Mouse (Mus musculus): ENCODE data around the gene Adi1. TPM values are rescaled to one million over a fixed set of nuclear protein-coding genes. Genes with fewer than 3 reads are reported as not detected.

Adi1 gene
- total RNA-seq, 2 experiments from 2014 or later = 32.0 to 36.8 TPM

GRCm38 (mm10) chr12:28690730-28691129, 15.7 kb downstream of the Adi1 start:
- intact Hi-C loops (cut with DNase I) = no loop called here
- no peak for DNase-seq (ENCODE audit: low spot score in 2 of 2)

GRCm38 (mm10) chr12:28693738-28694137, 18.7 kb downstream of the Adi1 start:
- intact Hi-C loops (cut with DNase I) = no loop called here
- DNase-seq (ENCODE audit: low spot score in 2 of 2) = no peak

GRCm38 (mm10) chr12:28694231-28694630, 19.2 kb downstream of the Adi1 start:
- DNase-seq (ENCODE audit: low spot score in 2 of 2) = no peak
- intact Hi-C loops (cut with DNase I) = no loop called here

- intact Hi-C loops (cut with DNase I) = no loop called here
- DNase-seq (ENCODE audit: low spot score in 2 of 2) = no peak
Observed at GRCm38 (mm10) chr12:28694776-28695175, 19.7 kb downstream of the Adi1 start.

GRCm38 (mm10) chr12:28697821-28698595, 23.0 kb downstream of the Adi1 start:
- DNase-seq (ENCODE audit: low spot score in 2 of 2) = peak; percentile 26 to 43
- intact Hi-C loops (cut with DNase I) = loop anchor here (2.0 kb wide), 1 partner anchor 135 kb away; no protein-coding TSS in a partner anchor

GRCm38 (mm10) chr12:28699086-28699485, 24.1 kb downstream of the Adi1 start:
- DNase-seq (ENCODE audit: low spot score in 2 of 2) = no peak
- intact Hi-C loops (cut with DNase I) = loop anchor here (2.0 kb wide), 1 partner anchor 134 kb away; no protein-coding TSS in a partner anchor

GRCm38 (mm10) chr12:28699656-28700055, 24.6 kb downstream of the Adi1 start:
- DNase-seq (ENCODE audit: low spot score in 2 of 2) = peak; percentile 62 to 82
- intact Hi-C loops (cut with DNase I) = loop anchor here (2.0 to 10.0 kb wide), 3 partner anchors 53 to 435 kb away; partner anchors contain the start of genes Eipr1 and Trappc12

GRCm38 (mm10) chr12:28700101-28700511, 25.1 kb downstream of the Adi1 start:
- DNase-seq (ENCODE audit: low spot score in 2 of 2) = peak; percentile 42 to 54

GRCm38 (mm10) chr12:28700561-28701025, 25.6 kb downstream of the Adi1 start:
- intact Hi-C loops (cut with DNase I) = loop anchor here (5.0 to 10.0 kb wide), 2 partner anchors 52 to 434 kb away; partner anchors contain the start of genes Eipr1 and Trappc12
- peak; percentile 61 to 71 for DNase-seq (ENCODE audit: low spot score in 2 of 2)

More at GRCm38 (mm10) chr12:28700101-28700511, 25.1 kb downstream of the Adi1 start:
- intact Hi-C loops (cut with DNase I) = loop anchor here (5.0 to 10.0 kb wide), 2 partner anchors 52 to 435 kb away; partner anchors contain the start of genes Eipr1 and Trappc12

GRCm38 (mm10) chr12:28701302-28701701, 26.3 kb downstream of the Adi1 start:
- intact Hi-C loops (cut with DNase I) = loop anchor here (5.0 to 10.0 kb wide), 2 partner anchors 51 to 433 kb away; partner anchors contain the start of genes Eipr1 and Trappc12
- peak; percentile 42 to 52 for DNase-seq (ENCODE audit: low spot score in 2 of 2)

- no peak for DNase-seq (ENCODE audit: low spot score in 2 of 2)
- intact Hi-C loops (cut with DNase I) = loop anchor here (5.0 to 10.0 kb wide), 2 partner anchors 48 to 430 kb away; partner anchors contain the start of genes Eipr1 and Trappc12
Observed at GRCm38 (mm10) chr12:28704381-28704780, 29.4 kb downstream of the Adi1 start.

GRCm38 (mm10) chr12:28705204-28705603, 30.2 kb downstream of the Adi1 start:
- no peak for DNase-seq (ENCODE audit: low spot score in 2 of 2)
- intact Hi-C loops (cut with DNase I) = loop anchor here (10.0 kb wide), 1 partner anchor 430 kb away; no protein-coding TSS in a partner anchor

GRCm38 (mm10) chr12:28708154-28708553, 33.1 kb downstream of the Adi1 start:
- intact Hi-C loops (cut with DNase I) = loop anchor here (10.0 kb wide), 1 partner anchor 427 kb away; no protein-coding TSS in a partner anchor
- DNase-seq (ENCODE audit: low spot score in 2 of 2) = no peak

GRCm38 (mm10) chr12:28710566-28711185, 35.6 kb downstream of the Adi1 start:
- intact Hi-C loops (cut with DNase I) = no loop called here
- peak; percentile 84 to 86 for DNase-seq (ENCODE audit: low spot score in 2 of 2)

- intact Hi-C loops (cut with DNase I) = no loop called here
- DNase-seq (ENCODE audit: low spot score in 2 of 2) = no peak
Observed at GRCm38 (mm10) chr12:28714822-28715632, 40.0 kb downstream of the Adi1 start.

GRCm38 (mm10) chr12:28717066-28717465, 42.0 kb downstream of the Adi1 start:
- intact Hi-C loops (cut with DNase I) = no loop called here
- no peak for DNase-seq (ENCODE audit: low spot score in 2 of 2)

- intact Hi-C loops (cut with DNase I) = no loop called here
- DNase-seq (ENCODE audit: low spot score in 2 of 2) = no peak
Observed at GRCm38 (mm10) chr12:28718106-28718505, 43.1 kb downstream of the Adi1 start.

GRCm38 (mm10) chr12:28724366-28724765, 49.3 kb downstream of the Adi1 start:
- intact Hi-C loops (cut with DNase I) = no loop called here
- DNase-seq (ENCODE audit: low spot score in 2 of 2) = no peak

- no peak for DNase-seq (ENCODE audit: low spot score in 2 of 2)
- intact Hi-C loops (cut with DNase I) = no loop called here
Observed at GRCm38 (mm10) chr12:28726204-28726603, 51.2 kb downstream of the Adi1 start.

Measured in left cerebral cortex, postnatal 36 days (tissue).